Mouse (Mus musculus) 3134 (cell line): ENCODE data around the gene Naa15.
A peak's percentile ranks its signal among the peaks of the same experiment; 100 is the strongest.
"Not testable (repeated sequence)": the region's sequence is repeated elsewhere in the genome, so short reads cannot be mapped to it uniquely, and the experiment has no call there.

Experiments
- DNase-seq: peaks from one replicate; pipeline ENCODE4 v3.0.0-alpha.2; 2011; ENCODE audit warnings: low spot score; ENCODE audit not compliant: insufficient read length; ENCODE audit errors: extremely low read depth

Gene Naa15

GRCm38 (mm10) chr3:51421921-51422320 is 7.0 kb downstream of the Naa15 start:
- no peak for DNase-seq

- no peak for DNase-seq
These were observed 10.4 kb downstream of the Naa15 start for GRCm38 (mm10) chr3:51425394-51425793.

- not testable (repeated sequence) for DNase-seq
These were observed 19.4 kb downstream of the Naa15 start for GRCm38 (mm10) chr3:51434364-51434763.

- no peak for DNase-seq
These were observed 20.1 kb downstream of the Naa15 start for GRCm38 (mm10) chr3:51434871-51435595.

- no peak for DNase-seq
These were observed 53.6 kb downstream of the Naa15 start for GRCm38 (mm10) chr3:51468530-51468929.

GRCm38 (mm10) chr3:51475706-51476105 is 60.8 kb downstream of the Naa15 start:
- no peak for DNase-seq

GRCm38 (mm10) chr3:51479893-51480292 is 64.9 kb downstream of the Naa15 start:
- DNase-seq, result no peak

- peak; percentile 31 for DNase-seq
These were observed 66.1 kb downstream of the Naa15 start for GRCm38 (mm10) chr3:51481059-51481458.

- DNase-seq, result no peak
These were observed 66.9 kb downstream of the Naa15 start for GRCm38 (mm10) chr3:51481881-51482280.

GRCm38 (mm10) chr3:51482781-51483180 is 67.8 kb downstream of the Naa15 start:
- DNase-seq, result no peak

GRCm38 (mm10) chr3:51483741-51484359 is 68.9 kb downstream of the Naa15 start, which contains the start of gene Rab33b:
Rab33b (plus strand) TSS chr3:51483920.
- DNase-seq, result peak; percentile 100

- no peak for DNase-seq
These were observed 69.4 kb downstream of the Naa15 start for GRCm38 (mm10) chr3:51484370-51484769.

GRCm38 (mm10) chr3:51485347-51485746 is 70.4 kb downstream of the Naa15 start:
- DNase-seq, result no peak

- DNase-seq, result no peak
These were observed 71.7 kb downstream of the Naa15 start for GRCm38 (mm10) chr3:51486491-51487195.

- no peak for DNase-seq
These were observed 75.3 kb downstream of the Naa15 start for GRCm38 (mm10) chr3:51490088-51490753.

GRCm38 (mm10) chr3:51493272-51493838 is 78.4 kb downstream of the Naa15 start:
- DNase-seq, result no peak

GRCm38 (mm10) chr3:51494466-51494865 is 79.5 kb downstream of the Naa15 start:
- DNase-seq, result no peak

- DNase-seq, result no peak
These were observed 80.7 kb downstream of the Naa15 start for GRCm38 (mm10) chr3:51495646-51496045.

- no peak for DNase-seq
These were observed 83.0 kb downstream of the Naa15 start for GRCm38 (mm10) chr3:51497978-51498377.

GRCm38 (mm10) chr3:51498659-51499058 is 83.7 kb downstream of the Naa15 start:
- no peak for DNase-seq

GRCm38 (mm10) chr3:51499876-51500275 is 84.9 kb downstream of the Naa15 start:
- no peak for DNase-seq
